Mouse (Mus musculus) spleen, postnatal 10 days (tissue): Measurements from ENCODE around the gene Akap13.
"Not testable (repeated sequence)": the region's sequence is repeated elsewhere in the genome, so short reads cannot be mapped to it uniquely, and the experiment has no call there.

Source experiments
- DNase-seq, 2 experiments: peaks; one replicate each; pipeline ENCODE4 v3.0.0; 2021 to 2022; ENCODE audit warnings: low spot score in 2 of 2

Akap13 gene

DNA sequence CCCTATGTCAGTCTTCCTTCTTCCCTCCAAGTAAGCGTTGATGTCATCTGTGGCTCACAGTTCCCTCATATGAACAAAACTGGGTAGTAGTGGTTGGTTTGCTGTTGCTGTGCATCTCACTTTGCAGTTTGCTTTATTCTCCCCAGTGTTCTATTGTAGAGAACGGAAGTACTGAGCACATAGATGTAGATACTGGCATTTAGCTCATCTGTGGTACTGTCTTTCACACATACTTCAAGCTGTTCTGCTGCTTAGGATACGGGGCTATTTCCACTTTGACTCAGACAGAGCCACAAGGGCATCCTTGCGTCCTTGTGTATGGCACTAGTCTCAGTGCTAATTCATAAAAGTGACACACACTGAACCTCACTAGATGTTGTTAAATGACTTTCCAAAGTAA lies 259.7 kb downstream of the Akap13 start:
- no peak for DNase-seq

DNA sequence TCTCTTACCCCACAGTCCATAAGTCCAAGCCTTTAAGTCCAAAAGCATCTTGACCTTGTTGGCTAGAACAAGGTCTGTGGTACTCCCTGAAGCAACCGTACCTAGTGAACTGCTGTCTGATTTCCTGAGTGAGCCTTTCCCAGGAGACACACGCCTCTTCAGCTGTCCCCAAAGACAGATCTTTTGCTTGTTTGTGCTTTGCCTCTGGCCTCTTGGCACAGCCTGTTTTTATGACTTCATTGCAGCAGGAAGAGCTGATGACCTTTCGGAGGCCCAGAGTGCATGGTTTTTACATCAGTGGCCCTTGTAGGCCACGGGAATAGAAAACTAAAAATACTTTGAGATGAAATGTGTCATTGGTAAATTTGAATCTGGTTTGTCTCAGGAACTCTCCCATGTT lies 260.6 kb downstream of the Akap13 start:
- DNase-seq, result no peak

DNA sequence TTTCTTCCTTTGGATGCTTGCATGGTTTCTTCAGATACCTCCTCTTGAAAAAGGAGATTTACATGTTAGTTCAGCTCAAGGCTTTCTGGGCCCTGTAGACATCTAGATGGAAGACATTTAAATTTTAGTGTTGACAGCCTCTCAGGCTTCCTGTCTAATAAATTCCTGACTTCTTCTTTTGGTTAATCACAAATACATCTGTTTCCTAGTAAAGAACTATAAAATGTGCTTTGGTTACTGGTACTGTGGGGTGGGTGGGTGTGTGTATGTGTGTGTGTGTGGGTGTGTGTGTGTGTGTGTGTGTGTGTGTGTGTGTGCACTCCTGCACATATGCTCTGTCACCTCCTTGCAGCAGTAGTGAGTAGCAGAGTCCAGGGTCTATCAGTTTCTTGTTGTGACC lies 262.0 kb downstream of the Akap13 start:
- no peak for DNase-seq

DNA sequence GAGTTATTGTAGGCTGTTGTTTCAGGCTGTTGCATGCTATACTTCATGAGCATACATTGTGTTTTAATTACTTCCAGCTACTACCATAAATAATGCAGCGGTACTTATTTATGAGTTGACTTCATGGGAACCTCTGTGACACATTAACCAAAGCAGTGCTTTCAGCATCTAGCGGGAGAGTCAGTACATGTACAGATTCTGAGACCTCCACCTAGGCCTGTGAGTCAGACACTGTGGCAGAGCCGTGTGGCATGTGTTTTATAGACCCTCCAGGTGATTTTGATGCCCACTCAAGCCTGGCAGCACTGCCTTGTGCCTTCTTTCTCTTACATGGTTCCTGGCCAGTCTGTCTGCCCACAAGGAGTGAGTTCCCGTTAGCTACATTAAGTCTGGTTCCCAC lies 266.0 kb downstream of the Akap13 start:
- no peak for DNase-seq

DNA sequence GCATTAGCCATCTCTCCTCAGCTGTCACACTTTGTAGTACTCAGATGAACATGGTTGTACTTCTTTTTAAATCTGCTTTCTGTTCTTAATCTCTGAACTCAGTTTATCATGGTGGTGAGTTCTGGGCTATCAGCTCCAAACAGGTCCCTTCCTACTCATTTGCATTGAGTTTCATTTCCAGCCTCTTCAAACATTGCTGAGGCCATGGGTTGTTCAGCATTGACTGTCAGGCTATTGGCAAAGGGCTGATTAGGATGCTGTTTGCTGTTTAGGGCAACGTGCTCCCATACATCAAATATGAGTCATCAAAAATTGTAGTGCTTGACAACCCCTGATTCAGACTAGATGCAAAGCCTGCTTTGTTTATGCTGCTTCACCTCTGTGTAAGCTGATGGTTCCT lies 268.7 kb downstream of the Akap13 start:
- DNase-seq, result no peak

DNA sequence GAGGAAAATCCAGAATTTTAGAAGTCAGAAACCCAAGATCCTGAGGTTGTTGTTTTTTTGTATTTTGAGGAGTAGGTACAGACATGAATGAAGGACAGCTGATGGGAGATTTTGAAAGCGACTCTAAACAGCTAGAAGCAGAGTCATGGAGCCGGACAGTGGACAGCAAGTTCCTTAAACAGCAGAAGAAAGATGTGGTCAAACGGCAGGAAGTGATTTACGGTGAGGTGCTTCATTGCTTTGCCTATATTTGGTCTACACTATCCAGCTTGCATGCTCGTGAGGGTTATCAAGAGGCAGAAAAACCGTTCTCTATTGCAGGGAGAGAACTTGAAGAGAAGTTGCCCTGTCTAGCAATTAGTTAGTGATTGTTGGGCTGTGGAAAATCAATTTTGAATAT lies 270.6 kb downstream of the Akap13 start:
- no peak for DNase-seq

DNA sequence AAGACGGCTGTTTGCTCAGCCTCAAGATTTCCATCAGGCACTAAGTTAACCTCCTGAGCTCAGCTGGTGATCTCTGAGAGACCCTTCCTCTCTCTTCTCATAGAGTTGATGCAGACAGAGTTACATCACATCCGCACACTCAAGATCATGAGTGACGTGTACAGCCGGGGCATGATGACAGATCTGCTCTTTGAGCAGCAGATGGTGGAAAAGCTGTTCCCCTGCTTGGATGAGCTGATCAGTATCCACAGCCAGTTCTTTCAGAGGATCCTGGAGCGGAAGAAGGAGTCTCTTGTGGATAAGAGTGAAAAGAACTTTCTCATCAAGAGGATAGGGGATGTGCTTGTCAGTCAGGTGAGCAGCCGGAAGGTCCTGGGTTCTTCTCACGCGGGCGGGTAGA lies 271.5 kb downstream of the Akap13 start:
- DNase-seq, result no peak

DNA sequence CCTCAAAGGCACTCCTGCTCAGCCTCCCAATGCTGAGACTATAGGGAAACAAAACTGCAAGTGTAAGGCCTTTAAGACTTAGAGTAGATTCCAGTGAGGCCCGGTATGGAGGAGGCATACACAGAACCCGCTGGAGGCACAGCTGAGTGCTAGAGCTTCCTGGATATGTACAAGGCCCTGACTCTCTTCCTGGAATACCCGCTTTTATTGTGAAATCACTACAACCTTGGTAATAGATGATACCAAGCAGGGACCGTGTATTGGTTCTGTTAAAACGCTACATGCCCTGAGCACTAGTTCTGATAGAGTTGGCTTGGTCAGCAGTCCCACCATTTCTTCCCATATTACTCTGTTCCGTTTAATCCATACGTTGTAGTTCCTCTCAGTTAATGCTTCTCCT lies 274.3 kb downstream of the Akap13 start:
- no peak for DNase-seq

DNA sequence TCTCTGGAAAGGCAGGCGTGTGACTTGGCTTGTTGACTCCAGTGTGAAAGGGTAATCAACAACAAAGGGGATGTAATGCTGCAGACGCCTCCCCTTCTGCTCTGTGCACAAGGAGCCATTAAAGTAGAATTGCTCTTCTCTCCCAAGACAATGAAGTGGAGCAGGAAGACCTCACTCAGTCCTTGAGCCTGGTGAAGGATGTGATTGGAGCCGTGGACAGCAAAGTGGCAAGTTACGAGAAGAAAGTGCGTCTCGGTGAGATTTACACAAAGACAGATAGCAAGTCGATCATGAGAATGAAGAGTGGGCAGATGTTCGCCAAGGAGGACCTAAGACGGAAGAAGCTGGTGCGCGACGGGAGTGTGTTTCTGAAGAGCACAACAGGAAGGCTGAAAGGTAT lies 274.9 kb downstream of the Akap13 start:
- DNase-seq, result no peak

DNA sequence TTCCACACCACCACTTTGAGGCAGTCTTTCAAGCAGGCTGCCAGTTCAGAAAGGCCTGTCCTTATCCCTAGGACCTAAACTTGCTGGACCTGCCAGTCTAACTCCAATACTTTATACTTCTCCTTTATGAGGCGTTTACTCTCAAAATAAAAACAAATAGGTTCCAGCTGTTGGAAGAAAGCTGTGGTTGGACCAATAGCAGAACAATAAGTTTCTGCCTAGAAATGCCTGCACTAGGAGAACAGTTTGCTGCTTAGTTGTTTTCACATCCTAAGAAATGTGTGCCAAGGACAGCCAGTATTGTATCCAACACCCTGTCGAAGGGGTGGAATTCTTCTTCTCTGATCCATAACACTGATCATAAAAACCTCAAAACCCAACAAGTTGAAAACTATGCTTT lies 276.6 kb downstream of the Akap13 start:
- no peak for DNase-seq

DNA sequence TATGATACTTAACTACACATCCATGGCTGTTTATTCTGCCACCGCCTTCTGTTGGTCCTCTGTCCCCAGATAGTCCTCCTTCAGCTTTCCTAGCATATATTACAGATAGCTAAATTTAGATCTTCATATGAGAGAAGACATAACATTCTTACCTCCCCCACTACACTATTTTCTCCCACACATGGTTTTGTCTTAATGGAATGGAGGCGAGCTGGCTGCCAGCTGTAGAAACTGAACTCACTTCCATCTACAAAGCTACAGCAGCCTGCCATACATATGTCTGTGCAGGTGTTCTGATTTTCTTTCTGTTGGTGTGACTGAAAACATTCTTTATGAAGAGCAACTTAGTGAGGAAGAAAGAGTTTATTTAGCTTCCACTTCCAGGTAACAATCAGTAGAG lies 277.8 kb downstream of the Akap13 start:
- DNase-seq, result no peak

DNA sequence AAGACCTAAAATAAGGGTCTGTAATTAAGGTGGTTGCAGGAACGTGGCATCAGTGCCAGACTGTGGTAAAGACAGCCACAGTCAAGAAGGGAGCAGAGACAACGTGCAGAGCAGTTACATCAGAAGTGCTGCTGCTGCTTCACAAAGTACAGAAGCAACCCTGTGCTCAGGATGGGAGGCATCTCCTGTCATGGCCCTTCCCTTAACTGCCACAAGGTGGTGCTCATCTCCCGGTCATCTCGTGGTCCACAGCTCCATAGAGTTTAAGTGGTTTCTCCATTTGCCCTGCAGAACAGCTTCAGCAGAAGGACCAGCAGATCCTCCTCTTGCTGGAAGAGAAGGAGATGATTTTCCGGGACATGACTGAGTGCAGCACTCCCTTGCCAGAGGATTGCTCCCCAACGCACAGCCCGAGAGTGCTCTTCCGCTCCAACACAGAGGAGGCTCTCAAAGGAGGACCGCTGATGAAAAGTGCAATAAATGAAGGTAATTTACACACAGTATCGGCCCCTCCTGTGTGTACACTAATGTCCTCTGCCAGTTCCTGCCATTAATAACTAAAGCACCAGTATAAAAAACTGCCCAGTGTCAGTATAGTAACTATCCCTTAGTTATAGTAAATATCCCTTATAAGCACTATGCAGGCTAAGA lies 283.9 kb downstream of the Akap13 start:
- peak; percentile 49 to 73 for DNase-seq

DNA sequence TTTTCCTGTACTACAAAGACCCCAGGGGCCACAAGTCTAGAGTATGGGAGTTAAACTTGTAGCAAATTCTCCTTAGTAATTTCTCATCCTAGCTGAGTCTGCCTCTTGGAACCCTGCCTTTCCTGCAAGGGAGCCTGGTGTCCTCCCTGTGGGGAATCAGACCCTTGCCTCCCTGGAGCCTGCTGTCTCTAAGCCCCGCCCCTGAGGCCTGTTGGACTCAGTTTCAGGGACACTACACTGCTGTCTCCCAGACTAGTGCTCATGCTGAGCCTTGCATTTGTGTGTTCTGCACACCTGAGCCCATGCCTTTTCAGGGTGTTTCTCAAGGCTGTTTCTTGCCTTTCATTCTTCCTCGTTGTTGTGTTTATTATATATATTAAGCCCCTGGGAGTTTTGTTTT lies 289.2 kb downstream of the Akap13 start:
- no peak for DNase-seq

DNA sequence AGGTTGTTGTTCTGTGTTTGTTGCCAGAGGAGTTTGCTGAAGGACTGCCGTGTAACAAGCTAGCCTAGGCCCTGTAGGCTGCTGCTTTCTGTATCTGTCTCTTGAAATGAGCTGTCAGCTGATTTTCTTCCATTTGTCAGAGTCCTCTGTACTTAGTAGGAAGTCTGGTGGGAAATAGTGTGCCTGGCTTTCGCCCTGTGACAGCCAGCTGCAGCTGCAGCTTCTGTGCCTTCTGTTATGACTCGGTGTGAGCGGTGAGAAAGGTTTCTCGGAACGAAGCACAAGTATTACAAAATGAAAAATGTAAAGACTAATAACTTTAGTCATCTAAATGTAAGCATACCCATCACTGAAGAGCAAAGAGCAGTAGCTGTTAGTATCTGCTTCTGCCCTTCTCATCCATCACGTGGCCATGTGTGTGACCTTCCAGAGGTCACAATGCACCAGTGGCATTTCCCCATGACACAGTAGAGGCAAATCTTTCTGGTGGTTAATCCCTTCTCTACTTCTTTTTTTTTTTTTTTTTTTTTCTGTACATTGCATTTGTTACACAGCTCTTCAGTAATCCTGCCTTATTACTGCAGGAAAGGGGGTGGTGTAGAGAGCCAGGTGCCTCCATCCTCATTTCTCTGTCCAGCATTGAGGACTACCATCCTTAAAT lies 289.8 kb downstream of the Akap13 start:
- no peak for DNase-seq

DNA sequence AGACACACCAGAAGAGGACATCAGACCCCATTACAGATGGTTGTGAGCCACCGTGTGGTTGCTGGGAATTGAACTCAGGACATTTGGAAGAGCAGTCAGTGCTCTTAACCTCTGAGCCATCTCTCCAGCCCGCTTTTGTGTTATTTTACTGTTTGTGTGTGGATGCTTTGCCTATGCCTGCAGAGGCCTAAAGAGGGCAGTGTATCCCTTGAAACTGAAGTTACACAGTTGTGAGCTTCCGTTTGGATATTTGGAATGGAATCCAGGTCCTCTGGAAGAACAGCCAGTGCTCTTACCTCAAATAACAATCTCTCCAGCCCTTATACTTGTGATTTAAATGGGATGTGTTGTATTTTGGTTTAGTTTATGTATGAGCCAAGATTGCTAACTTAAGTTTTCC lies 290.6 kb downstream of the Akap13 start:
- not testable (repeated sequence) for DNase-seq

DNA sequence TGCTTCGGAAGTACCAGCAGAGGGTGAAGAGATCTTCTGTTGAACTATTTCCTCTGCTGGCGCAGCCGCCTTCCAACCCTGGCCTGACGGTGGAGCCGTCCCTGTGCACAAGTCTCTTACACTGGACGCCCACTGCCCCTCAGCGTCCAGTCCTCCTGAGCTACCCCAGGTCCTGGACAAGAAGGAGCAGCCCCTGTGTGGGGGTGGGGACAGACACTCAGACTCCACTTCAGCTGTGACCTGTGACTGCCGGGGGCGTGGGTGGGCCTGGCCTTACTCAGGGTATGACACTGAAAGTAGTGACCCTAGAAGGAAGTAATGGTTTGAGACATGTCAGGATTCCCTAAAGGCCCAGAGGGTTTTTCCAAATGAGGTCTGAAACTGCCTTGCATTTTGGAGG lies 295.2 kb downstream of the Akap13 start:
- DNase-seq, result no peak

DNA sequence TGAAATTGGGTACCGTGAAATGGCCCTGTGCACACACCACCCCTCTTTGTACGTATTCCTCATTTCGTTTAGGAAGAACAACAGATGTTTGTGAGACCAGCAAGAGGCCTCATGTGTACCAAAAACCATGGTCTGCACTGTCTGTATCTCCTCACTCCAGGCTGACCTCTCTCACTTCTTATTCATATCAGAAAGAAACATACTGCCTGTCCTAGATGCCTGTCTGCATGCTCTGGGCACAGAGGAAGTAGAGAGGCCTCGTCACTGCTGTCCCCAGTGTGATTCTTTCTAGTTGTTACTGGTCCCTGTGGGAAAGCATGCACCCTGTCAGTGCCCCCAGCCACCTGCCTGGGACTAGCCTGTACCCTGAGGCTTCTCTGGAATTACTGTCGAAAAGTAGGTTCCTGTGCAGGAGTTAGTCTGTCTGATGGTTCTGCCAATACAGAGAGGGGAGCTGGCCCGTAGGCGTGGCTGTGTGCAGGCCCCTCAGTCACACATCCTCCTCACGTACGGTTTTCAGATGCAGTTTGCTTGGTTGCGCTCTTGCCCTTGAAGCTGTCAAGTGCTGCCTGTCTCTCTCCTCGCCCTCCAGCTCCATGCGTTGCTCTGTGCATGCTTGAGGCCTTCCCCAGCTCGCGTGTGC lies 295.9 kb downstream of the Akap13 start:
- DNase-seq, result no peak

DNA sequence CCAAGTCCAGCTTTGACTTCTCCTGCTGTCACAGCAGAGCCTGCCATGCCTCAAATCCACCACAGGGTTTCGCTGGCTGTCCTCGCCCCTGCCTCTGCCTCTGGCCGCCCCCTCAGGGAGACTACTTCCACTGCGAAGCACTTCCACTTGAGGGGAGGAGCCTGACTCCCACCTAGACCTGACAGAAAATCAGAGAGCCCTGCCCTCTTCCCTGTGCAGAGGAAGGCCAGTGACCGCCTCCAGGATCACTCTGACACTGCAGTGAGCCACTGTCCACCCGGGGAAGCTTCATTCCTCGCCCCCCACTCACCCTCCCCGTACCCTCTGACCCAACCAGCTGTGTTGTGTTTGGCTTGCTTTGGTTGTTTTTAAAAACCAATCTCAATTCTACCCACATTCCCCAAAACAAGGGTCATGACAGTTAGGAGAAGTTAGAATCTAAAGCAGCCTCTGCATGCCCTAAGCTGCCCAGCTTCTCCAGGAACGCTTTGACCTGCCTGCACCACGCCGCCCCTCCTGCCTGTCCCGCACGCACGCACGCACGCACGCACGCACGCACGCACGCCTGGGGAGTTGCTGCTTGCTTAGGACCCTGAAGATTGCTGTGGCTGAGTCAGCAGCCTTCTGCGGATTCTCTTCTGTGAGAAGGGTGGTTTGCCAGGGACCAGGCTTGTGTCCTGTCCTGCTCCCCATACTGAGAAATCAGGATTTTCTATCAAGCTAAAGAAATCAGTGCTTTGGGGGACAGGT lies 297.3 kb downstream of the Akap13 start:
- no peak for DNase-seq

DNA sequence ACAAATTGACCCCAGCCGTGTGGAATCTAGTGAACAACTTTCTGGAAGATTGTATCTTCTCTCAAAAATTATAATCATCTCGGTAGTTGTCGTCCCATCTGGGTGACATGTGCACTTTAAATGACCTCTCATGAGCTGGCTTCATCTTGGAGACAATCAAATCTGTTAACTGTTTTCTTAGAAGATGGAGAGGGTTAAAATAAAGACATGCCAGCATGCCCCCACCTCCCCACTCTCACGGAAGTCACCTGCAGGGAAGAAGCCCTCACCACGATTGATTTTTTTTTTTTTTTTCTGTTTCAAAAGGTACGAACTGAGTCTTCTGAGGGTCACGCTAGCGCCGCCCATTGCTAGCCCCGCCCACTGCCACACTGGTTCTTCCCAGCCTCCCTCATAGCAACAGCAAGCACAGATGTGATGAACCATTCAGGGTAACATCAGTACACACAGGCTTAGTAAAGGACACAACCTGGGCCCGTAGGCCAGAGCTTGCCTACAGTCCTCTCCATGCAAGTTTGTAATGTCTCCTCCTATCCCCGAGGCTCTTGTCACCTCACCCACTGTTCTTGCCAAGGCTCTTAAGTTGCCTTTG lies 298.0 kb downstream of the Akap13 start:
- no peak for DNase-seq

DNA sequence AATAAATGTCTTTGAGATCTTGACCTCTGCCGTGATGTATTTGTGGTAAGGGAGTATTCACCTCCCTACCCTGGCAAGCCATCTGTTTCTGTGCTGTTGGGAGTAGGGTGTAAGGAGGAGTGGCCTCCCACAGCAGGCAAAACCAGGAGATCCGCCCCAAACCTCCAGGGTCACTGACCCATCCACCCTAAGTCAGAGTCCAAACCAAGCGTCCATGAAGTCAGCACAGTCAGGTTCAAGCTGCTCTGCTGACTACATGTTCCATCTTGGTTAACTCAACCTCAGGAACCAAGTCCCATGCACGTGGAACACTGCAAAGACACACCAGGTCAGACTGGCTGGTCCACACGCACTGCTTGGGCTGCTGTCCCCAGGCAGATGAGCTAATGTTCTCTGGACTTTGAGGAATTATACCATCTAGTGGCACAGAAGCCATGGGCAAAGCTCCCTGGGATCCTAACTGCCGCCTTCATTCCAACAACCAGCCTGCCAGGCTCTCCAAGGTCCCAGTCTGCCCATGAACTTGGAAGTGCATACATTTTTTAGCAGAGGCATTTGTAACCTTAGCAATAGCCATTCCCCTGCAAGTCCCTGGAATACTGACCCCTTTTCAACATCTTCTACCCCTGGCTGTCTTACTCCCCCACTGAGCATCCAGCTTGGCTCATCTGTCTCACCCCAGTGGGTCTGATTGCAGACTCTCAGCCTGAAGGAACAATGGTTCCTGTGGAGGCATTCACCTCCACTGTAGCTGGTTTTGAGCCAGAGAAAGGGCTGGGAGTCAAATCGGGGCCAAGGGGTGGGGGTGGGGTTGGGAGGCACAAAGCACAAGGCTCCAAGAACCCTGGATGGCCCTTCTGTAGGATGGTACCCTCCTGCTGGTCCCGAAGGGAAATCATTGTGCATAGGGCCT lies 299.5 kb downstream of the Akap13 start:
- no peak for DNase-seq

DNA sequence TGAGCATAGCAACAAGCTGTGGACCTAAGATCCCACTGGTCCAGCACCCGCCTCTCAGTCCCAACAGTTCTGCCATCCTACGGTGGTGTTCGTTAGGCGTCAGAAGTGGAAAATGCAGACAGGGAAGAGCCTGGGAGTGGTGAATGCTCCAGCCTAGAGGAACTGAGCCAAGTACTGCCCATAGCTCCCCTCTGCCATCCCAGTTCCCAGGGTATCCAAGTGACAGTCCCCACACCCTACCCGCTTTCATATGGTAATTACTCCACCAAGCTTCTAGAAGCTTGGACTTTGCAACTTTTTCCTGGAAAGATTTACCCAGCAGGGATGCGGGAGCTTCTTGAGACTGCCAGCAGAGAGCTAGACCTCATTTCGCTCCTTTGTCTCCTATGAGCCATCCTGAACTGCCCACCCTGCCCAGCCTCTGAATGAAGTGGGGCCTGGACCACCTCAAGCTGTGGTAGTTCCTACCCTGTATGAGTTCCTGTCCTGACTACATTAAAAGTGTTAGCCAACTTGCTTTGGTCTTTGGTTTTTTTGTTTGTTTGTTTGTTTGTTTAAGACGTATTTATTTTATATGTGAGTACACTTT lies 300.6 kb downstream of the Akap13 start:
- DNase-seq, result no peak
